Mouse (Mus musculus): ENCODE measurements around the gene Ranbp9.
A peak's percentile ranks its signal among the peaks of the same experiment; 100 is the strongest.
"Not testable (repeated sequence)": the region's sequence is repeated elsewhere in the genome, so short reads cannot be mapped to it uniquely, and the experiment has no call there.

The Ranbp9 gene

DNA sequence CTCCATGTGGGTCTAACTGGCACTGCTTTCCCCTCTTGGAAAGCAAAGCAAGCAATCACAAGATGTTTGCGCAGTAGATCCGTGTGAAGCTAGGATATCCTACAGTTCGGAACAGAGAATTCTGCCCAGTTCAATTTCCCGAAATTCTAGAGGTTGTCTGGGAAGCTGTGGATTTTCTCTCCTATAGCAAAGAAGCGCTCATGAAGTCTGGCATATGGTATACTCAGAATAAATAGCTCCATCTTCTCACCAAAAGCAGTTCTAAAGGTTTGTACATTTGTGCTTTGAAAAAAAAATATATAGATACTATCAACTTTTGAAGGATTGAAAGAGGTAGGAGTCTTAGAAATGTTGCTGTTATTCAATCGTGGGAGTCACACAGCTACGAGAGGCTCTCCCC is 14.6 kb upstream of the Ranbp9 start:
- no peak for DNase-seq

GRCm38 (mm10) chr13:43493725-43494124 is 12.6 kb upstream of the Ranbp9 start:
- DNase-seq = no peak

DNA sequence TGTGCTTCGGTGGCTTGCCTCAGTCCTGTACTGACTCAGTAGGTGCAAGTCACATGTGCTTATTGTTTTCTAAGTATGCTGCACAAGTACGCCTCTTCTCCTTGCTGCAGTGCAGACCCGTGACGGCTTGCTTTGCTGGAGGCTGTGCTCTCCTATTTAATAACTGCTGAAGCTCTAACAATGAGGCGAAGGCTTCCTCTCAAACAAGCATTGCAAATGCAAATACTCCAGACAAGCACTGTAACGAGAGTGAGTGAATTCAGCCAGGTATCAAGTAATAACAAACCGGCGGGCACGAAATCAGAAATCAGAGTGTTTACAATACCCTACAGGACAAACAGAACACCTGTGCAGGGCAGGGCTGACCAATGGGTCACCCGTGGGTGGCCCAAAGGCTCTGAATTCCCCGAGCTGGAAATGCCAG is 12.0 kb upstream of the Ranbp9 start:
- no peak for DNase-seq

- no peak for DNase-seq
Observed at GRCm38 (mm10) chr13:43486501-43487213, 5.6 kb upstream of the Ranbp9 start.

- no peak for DNase-seq
Observed at GRCm38 (mm10) chr13:43485278-43485976, 4.3 kb upstream of the Ranbp9 start.

- no peak for DNase-seq
Observed at GRCm38 (mm10) chr13:43482782-43483181, 1.7 kb upstream of the Ranbp9 start.

- DNase-seq = peak in 1 of 2 experiments; percentile 25
Observed at GRCm38 (mm10) chr13:43481859-43482245, 770 bp upstream of the Ranbp9 start.

GRCm38 (mm10) chr13:43480595-43480956 is 506 bp downstream of the Ranbp9 start:
- DNase-seq = no peak

DNA sequence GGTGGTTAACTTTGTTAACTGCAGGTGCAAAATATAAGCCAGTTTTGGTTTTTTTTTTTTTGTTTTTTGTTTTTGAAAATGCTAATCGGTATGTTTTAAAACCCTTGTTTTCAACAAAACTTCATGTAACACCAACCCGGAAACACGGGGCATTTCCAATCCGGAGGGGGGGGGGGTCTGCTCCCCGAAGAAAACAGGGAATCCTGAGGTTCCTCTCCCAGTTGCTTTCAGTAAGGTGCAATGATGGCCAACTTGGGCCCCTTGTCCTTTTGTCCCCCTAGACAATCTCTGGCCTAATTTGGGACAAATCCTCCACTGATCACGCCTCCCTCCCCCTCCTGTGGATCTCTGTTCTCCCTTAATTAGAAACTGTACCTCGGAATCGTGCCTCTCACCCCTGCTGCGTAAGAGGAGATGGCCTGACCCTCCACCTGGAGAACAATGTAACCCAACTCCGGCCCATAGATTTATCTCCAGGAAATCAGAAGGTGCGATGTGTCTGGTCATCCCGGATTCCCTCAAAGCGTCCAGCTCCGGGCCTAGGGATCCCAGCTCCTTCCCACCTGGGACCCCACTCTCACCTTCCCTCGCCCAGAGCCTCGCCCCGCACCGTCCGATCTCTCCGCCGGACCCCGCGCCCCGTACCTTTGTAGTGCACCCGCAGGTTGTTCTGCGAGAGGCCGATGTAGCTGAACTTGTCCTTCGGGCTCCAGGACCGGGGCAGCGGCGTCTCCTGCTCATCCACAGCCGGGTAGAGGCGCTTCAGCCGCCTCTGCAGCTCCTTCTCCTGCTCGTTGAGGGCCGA is 1.1 kb downstream of the Ranbp9 start:
- DNase-seq = peak; percentile 59 to 64

DNA sequence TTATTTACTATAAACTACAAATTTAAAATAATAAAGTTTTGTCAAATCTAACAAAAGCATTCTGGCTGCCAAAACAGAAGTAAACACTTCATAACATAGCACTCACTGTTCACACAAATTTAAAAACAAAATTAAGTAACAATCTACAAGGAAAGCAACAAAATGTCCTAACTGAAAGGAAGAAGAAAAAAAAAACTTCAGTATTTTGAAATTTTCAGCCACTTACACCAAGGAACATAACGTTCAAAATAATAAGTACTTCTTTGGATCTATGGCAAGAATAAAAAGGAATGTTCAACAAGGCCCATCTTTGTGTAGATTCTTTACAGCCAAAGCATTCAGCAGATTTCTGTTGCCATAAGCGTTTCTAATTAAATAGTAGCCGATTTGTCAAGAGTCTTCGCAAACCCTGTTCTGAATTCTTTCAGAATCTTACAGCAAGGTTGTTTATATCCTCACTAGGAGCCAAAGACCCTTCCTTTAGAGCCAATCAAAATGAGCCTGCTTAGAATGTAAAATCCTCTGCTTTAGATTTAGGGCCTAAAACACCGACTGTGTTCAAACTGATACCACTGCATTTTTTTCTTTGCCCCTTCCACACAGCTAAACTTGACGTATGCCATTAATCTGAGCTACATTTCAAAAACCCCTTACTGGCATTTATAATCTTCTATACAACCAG is 1.9 kb downstream of the Ranbp9 start:
- DNase-seq = no peak

DNA sequence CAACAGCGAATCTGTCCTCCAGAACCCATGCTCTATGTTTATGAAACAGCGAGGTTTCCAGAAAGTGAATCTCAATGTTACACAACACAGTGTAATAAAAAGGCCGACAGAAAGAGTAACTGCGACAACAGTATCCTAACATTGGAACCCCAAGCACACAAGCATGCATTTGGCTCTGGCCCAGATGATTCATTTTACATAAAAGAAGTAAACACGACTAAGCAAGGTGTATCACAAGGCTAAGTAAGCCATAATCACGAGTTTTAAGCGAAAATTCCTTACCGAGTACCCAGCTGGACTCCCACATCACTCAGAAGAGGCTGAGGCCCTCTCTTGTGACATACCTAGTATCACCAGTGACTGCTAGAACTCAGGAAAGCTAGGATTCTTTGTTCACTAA is 2.5 kb downstream of the Ranbp9 start:
- no peak for DNase-seq

DNA sequence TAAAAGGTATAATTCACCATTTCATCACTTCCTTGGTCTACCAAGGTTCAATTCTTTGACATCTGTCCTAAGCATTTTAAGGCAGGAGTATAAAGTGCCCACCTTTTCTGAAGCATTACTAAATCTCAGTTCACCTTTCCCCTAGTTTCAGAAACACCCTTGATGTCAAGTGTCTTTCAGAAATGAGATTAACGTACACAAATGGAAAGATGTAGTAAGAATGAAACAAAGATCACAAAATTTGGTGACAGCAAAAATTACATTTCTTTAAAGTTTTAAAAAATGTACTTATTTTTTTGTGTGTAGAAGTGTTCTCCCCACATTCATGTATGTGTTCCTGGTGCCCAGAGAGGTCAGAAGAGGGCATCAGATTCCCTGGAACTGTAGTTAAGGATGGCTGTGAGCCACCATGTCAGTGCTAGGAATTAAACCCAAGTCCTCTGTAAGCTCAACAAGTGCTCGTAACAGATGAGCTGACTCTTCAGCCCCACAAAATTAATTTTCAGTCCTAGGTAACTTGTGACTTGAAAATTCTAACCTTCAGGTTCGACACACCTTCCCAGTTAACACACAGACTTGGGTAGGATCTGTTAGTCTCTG is 3.9 kb downstream of the Ranbp9 start:
- DNase-seq = no peak

- no peak for DNase-seq
Observed at GRCm38 (mm10) chr13:43476226-43476625, 4.9 kb downstream of the Ranbp9 start.

- no peak for DNase-seq
Observed at GRCm38 (mm10) chr13:43474722-43475121, 6.4 kb downstream of the Ranbp9 start.

DNA sequence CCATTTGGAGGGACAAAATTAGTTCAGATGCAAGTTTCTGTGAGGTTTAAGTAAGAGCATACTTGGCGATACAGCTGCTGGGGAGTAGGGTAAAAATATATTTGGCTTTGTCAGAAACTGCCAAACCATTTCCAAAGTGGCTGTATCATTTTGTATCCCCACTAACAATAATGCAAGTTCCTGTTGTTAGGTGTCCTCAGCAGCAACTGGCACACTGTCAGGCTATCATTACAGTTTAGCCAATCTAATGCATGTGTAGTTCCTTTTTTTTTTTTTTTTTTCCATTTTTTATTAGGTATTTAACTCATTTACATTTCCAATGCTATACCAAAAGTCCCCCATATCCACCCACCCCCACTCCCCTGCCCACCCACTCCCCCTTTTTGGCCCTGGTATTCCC is 9.2 kb downstream of the Ranbp9 start:
- not testable (repeated sequence) for DNase-seq

DNA sequence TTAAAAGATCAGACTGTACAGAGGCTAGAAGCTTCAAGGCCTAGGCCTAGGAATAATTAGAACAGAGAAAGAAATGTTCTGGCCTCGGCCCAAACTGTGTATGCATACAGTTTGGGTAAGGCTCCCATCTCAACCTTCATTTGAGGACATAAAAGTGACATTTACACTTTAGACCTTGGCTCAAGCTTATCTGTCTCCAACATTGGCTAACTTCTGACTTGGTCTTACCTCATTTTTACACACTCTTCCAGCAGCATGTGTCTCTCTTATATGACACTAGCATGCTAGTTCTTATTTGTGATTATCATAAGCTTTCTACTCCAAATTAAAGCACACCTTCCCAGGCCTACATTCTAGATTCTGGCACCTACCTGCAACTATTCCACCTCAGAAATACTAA is 11.5 kb downstream of the Ranbp9 start:
- DNase-seq = no peak

DNA sequence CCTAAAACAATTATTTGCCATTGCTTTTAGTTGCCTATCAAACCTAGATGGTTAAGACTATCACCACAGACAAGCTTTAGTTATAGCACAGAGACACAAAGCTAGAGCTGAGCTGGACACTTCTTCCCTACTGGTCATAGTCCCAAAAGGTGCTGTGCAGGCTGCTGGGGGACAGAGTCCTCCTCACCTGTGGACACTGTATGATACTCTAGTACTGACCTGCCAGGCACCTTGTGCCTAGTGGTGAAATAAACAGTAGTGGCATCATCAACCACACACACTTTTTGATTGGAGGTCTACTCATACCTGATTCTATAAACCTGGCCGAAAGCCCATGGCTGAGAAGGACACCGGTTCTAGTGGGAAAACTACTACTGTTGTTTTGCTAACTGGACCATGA is 16.5 kb downstream of the Ranbp9 start:
- no peak for DNase-seq

- DNase-seq = peak in 1 of 2 experiments; percentile 19
Observed at GRCm38 (mm10) chr13:43457161-43457560, 23.9 kb downstream of the Ranbp9 start.

DNA sequence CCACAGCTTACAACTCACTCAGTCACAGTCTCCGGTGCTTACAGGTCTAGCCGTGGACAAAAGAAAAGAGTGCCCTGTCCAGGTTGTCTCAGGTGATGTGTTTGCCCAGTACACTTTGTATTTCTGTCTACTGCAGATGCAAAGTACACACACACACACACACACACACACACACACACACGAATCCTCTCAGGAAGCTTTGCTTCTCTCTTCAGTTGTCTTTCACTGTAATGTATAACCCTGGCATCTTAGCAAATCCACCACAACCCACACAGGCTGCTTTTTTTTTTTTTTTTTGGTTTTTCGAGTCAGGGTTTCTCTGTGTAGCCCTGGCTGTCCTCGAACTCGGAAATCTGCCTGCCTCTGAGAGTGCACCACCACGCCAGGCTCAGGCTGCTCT is 26.7 kb downstream of the Ranbp9 start:
- DNase-seq = no peak

- peak in 1 of 2 experiments; percentile 21 for DNase-seq
Observed at GRCm38 (mm10) chr13:43452843-43453605, 28.1 kb downstream of the Ranbp9 start.

- no peak for DNase-seq
Observed at GRCm38 (mm10) chr13:43452177-43452576, 28.9 kb downstream of the Ranbp9 start.

- no peak for DNase-seq
Observed at GRCm38 (mm10) chr13:43450686-43451085, 30.4 kb downstream of the Ranbp9 start.

Measured in kidney, postnatal 4 days (tissue).